Mouse (Mus musculus): Measurements from ENCODE around the gene Slco3a1. TPM values are rescaled to one million over a fixed set of nuclear protein-coding genes. Genes with fewer than 3 reads are reported as not detected.

Slco3a1 gene
- total and polyA plus RNA-seq, 2 experiments, result 2.1 to 4.3 TPM

- no peaks in the 10 kb centered on the region for H3K36me3 ChIP-seq (ENCODE audit: control insufficient read depth, insufficient read depth, low read length)
- DNase-seq (ENCODE audit: extremely low read depth, low read depth, low spot score), result no peak
- whole genome bisulfite sequencing, result 78% methylated on average over 3 of the region's 3 CpGs
These were observed 208.1 kb downstream of the Slco3a1 start for GRCm38 (mm10) chr7:74346451-74346850.

GRCm38 (mm10) chr7:74341149-74341805, 213.3 kb downstream of the Slco3a1 start:
- Histone ChIP-seq H3K27ac (replicated peaks; ENCODE audit: insufficient read depth, low read depth, low read length) (no peak overlapping the region), H3K9ac (ENCODE audit: low read depth, low read length) (no peak overlapping the region), H3K27me3 (ENCODE audit: control insufficient read depth, insufficient read depth, low read length) (no peaks in the 10 kb centered on the region), H3K4me3 (ENCODE audit: insufficient read depth, low read depth, low read length) (no peak overlapping the region), H3K4me1 (ENCODE audit: control insufficient read depth, insufficient read depth, low read length) (no peaks in the 10 kb centered on the region), H3K36me3 (ENCODE audit: control insufficient read depth, insufficient read depth, low read length) (no peaks in the 10 kb centered on the region), H3K79me2 (ENCODE audit: control insufficient read depth, insufficient read depth, low read length) (no peaks in the 10 kb centered on the region)
- no peak for TF ChIP-seq POLR2A (IDR thresholded peaks at IDR 0.05; ENCODE audit: extremely low read depth, insufficient read depth, low read length)
- TF ChIP-seq CTCF (IDR thresholded peaks at IDR 0.05; ENCODE audit: low read depth, low read length), result no peak
- DNase-seq (ENCODE audit: extremely low read depth, low read depth, low spot score), result no peak
- WGBS, result 58% methylated on average over 4 of the region's 4 CpGs

More at GRCm38 (mm10) chr7:74346451-74346850, 208.1 kb downstream of the Slco3a1 start:
- Histone ChIP-seq H3K4me1 (ENCODE audit: control insufficient read depth, insufficient read depth, low read length) (no peaks in the 10 kb centered on the region), H3K9ac (ENCODE audit: low read depth, low read length) (no peak overlapping the region), H3K79me2 (ENCODE audit: control insufficient read depth, insufficient read depth, low read length) (no peaks in the 10 kb centered on the region), H3K27me3 (ENCODE audit: control insufficient read depth, insufficient read depth, low read length) (no peaks in the 10 kb centered on the region), H3K4me3 (ENCODE audit: insufficient read depth, low read depth, low read length) (no peak overlapping the region), H3K27ac (replicated peaks; ENCODE audit: insufficient read depth, low read depth, low read length) (no peak overlapping the region)
- TF ChIP-seq CTCF (IDR thresholded peaks at IDR 0.05; ENCODE audit: low read depth, low read length) (no peak), POLR2A (IDR thresholded peaks at IDR 0.05; ENCODE audit: extremely low read depth, insufficient read depth, low read length) (no peak)

- TF ChIP-seq CTCF (IDR thresholded peaks at IDR 0.05; ENCODE audit: low read depth, low read length) (no peak), POLR2A (IDR thresholded peaks at IDR 0.05; ENCODE audit: extremely low read depth, insufficient read depth, low read length) (no peak)
- 77% methylated on average over 8 of the region's 8 CpGs for WGBS
These were observed 214.1 kb downstream of the Slco3a1 start for GRCm38 (mm10) chr7:74340419-74340954.

GRCm38 (mm10) chr7:74337677-74338420, 216.7 kb downstream of the Slco3a1 start:
- Histone ChIP-seq H3K27me3 (ENCODE audit: control insufficient read depth, insufficient read depth, low read length) (no peaks in the 10 kb centered on the region; the same call in 1 of the 2 replicates), H3K9ac (ENCODE audit: low read depth, low read length) (no peak overlapping the region), H3K27ac (replicated peaks; ENCODE audit: insufficient read depth, low read depth, low read length) (no peak overlapping the region), H3K79me2 (ENCODE audit: control insufficient read depth, insufficient read depth, low read length) (no peaks in the 10 kb centered on the region), H3K36me3 (ENCODE audit: control insufficient read depth, insufficient read depth, low read length) (no peaks in the 10 kb centered on the region), H3K4me1 (ENCODE audit: control insufficient read depth, insufficient read depth, low read length) (no peaks in the 10 kb centered on the region), H3K4me3 (ENCODE audit: insufficient read depth, low read depth, low read length) (no peak overlapping the region)
- no peak for TF ChIP-seq CTCF (IDR thresholded peaks at IDR 0.05; ENCODE audit: low read depth, low read length)
- no peak for TF ChIP-seq POLR2A (IDR thresholded peaks at IDR 0.05; ENCODE audit: extremely low read depth, insufficient read depth, low read length)
- 78% methylated on average over 6 of the region's 6 CpGs for WGBS
- no peak for DNase-seq (ENCODE audit: extremely low read depth, low read depth, low spot score)

More at GRCm38 (mm10) chr7:74340419-74340954, 214.1 kb downstream of the Slco3a1 start:
- DNase-seq (ENCODE audit: extremely low read depth, low read depth, low spot score), result no peak
- Histone ChIP-seq H3K79me2 (ENCODE audit: control insufficient read depth, insufficient read depth, low read length) (no peaks in the 10 kb centered on the region), H3K36me3 (ENCODE audit: control insufficient read depth, insufficient read depth, low read length) (no peaks in the 10 kb centered on the region), H3K4me1 (ENCODE audit: control insufficient read depth, insufficient read depth, low read length) (no peaks in the 10 kb centered on the region), H3K27ac (replicated peaks; ENCODE audit: insufficient read depth, low read depth, low read length) (no peak overlapping the region), H3K4me3 (ENCODE audit: insufficient read depth, low read depth, low read length) (no peak overlapping the region), H3K9ac (ENCODE audit: low read depth, low read length) (no peak overlapping the region), H3K27me3 (ENCODE audit: control insufficient read depth, insufficient read depth, low read length) (no peaks in the 10 kb centered on the region; the same call in 1 of the 2 replicates)

GRCm38 (mm10) chr7:74332323-74332722, 222.3 kb downstream of the Slco3a1 start:
- Histone ChIP-seq H3K27ac (replicated peaks; ENCODE audit: insufficient read depth, low read depth, low read length) (no peak overlapping the region), H3K9ac (ENCODE audit: low read depth, low read length) (no peak overlapping the region), H3K36me3 (ENCODE audit: control insufficient read depth, insufficient read depth, low read length) (no peaks in the 10 kb centered on the region), H3K4me3 (ENCODE audit: insufficient read depth, low read depth, low read length) (no peak overlapping the region), H3K4me1 (ENCODE audit: control insufficient read depth, insufficient read depth, low read length) (no peaks in the 10 kb centered on the region), H3K79me2 (ENCODE audit: control insufficient read depth, insufficient read depth, low read length) (no peaks in the 10 kb centered on the region), H3K27me3 (ENCODE audit: control insufficient read depth, insufficient read depth, low read length) (no peaks in the 10 kb centered on the region; the same call in 1 of the 2 replicates)
- no peak for DNase-seq (ENCODE audit: extremely low read depth, low read depth, low spot score)
- no peak for TF ChIP-seq CTCF (IDR thresholded peaks at IDR 0.05; ENCODE audit: low read depth, low read length)
- TF ChIP-seq POLR2A (IDR thresholded peaks at IDR 0.05; ENCODE audit: extremely low read depth, insufficient read depth, low read length), result no peak
- WGBS, result 88% methylated on average over 3 of the region's 3 CpGs

Measured in liver, adult 2 months (tissue).